Mouse (Mus musculus) stomach, postnatal 0 days (tissue): ENCODE data around the gene Ush2a.

Source experiments
- CTCF ChIP-seq: IDR thresholded peaks from 2 replicates; pipeline ENCODE4 v1.5.1; 2016; ENCODE audit warnings: antibody characterized with exemption, low read depth, mild to moderate bottlenecking, moderate library complexity
- EP300 ChIP-seq: optimal IDR thresholded peaks from 2 replicates; pipeline ENCODE3; 2016; ENCODE audit warnings: antibody characterized with exemption

DNA sequence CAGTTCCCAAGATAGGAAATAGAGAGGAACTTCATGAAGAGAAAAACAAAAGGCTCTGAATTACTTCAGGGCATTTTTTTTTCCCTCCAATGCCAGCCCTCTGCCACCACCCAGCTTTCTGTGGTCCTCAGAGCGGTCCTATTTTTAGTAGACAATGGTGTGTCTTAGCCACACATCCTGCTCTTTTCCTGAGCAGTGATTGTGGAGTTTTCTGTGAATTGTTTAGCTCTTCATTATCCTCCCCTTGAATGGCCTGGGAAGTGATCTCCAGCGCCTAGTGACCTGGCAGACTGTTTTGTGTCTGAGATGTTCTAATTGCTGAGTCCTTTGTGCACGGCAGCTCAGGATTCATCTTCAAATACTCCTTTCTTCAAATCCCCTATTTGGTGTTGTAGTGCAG is 397.3 kb downstream of the Ush2a start:
- TF ChIP-seq CTCF (no peak), EP300 (no peak)
